Mouse (Mus musculus): ENCODE results near the gene Ctdnep1. TPM values are rescaled to one million over a fixed set of nuclear protein-coding genes. Genes with fewer than 3 reads are reported as not detected.

Gene Ctdnep1
- 26.1 TPM for polyA plus RNA-seq (2017; shearing (Covaris generic))

GRCm38 (mm10) chr11:69981141-69981762 lies at the start of gene Ctdnep1:
Gene Ctdnep1 (plus strand): TSS chr11:69981156.

GRCm38 (mm10) chr11:69935137-69935879 lies 45.6 kb upstream of the Ctdnep1 start, which contains the start of gene Ybx2:
Gene Ybx2 (plus strand): TSS chr11:69935796.

DNA sequence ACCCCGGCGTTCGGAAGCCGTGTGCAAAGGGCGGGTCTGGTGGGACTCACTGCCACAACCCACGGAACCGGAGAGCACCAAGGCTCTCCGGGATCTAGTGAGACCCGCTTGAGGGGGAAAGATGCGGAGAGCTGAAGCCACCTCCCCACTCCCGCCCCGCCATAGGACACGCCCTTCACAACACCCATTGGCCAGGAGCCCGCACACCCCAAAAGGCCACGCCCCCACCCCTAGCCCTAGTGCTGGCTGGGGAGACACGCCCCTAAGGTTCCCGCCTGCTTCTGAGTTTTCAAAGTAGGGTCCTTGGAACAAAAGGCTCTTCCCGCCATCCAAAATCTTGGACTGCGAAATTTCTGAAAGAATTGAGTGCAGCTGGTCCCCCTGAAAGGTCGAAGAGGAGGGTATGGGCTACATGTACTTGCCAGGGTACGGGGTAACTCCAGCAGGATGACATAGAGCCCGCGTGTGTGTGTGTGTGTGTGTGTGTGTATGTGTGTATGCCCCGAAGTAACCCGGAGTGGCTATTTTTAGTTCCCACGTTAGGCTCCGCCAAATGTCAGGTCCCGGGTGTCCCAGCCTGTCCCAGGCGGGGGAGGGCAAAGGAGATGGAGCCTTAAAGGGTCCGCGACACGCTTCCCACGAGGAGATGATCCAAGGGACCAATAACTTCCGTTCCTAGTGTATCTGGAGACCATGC lies 32.7 kb upstream of the Ctdnep1 start, which contains the start of gene Slc2a4:
Slc2a4 (minus strand) TSS at position 123 of the 697 bp plus-strand sequence.

GRCm38 (mm10) chr11:69964650-69965270 lies 16.2 kb upstream of the Ctdnep1 start, which contains the start of gene Cldn7:
Gene Cldn7 (plus strand): TSS chr11:69964779.

GRCm38 (mm10) chr11:69982225-69982624 lies 1.3 kb downstream of the Ctdnep1 start, which contains the start of gene Elp5:
Gene Elp5 (minus strand): TSS chr11:69982517.

GRCm38 (mm10) chr11:69990850-69991691 lies 10.1 kb downstream of the Ctdnep1 start, which contains the start of gene Gabarap:
Gene Gabarap (plus strand): TSS chr11:69991143.

DNA sequence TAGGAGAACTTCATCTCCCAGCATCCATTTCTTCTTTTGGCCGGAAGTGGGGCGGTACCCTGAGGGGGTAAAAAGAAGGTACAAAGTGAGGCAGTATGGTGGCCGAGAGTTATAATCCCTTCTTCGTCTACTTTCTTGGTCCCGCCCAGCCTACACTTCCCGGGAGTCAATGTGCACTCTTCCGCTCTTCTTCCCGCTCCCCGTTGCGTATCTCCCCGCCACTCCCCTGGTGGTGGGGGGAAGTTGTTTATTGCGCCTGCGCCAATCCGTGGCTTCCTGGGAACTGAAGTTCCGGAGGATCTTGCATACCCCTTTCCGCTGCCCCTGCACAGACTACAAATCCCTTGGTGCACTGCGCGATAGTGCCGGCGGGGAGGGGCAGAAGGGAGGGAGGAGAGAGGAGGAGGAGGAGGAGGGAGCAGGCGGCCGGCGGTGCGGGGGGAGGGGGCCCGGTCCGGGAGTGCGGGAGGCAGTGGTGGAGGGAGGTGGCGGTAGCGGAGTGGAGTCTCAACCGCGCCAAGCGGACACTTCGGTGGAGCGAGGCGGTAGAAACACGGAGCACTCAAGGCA lies 14.5 kb downstream of the Ctdnep1 start, which contains the start of gene Phf23:
Phf23 (plus strand) TSS at position 387 of the 570 bp plus-strand sequence.

GRCm38 (mm10) chr11:70000396-70000898 lies 19.5 kb downstream of the Ctdnep1 start, which contains the start of gene Dvl2:
Gene Dvl2 (plus strand): TSS chr11:70000595.

DNA sequence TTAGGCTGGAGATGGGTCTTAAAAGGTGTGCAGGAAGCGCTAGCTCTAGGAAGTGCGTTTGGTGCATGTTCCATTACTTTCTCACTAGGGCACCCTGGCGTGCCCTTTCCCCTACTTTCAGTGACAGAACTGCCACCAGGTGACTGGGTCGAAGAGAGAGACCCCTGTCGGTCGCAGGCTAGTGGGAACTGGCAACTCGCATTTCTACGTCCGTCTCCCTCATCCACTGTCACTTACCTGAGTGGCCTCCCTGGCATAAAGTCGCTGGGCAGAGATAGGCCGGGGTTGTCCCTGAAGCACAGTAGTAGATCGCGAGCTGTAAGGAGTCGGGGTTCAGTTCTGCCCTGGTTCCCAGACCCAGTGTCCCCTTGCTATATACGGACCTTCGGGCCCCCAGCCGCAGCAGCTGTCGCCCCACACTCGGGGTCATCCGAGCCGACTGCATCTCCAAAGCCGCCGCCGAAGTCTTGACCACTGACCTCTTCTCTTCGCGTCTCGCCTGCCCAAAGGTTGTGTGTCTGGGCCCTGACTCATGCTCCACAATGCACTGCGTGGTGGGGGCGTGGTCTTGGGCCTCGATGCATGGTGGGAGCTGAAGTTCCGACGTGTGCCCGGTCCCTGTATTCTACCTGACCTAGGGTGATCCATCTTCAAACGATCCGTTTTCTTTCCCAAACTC lies 34.1 kb downstream of the Ctdnep1 start, which contains the start of gene Acadvl:
Acadvl (minus strand) TSS at position 532 of the 679 bp plus-strand sequence.

GRCm38 (mm10) chr11:70016669-70017068 lies 35.7 kb downstream of the Ctdnep1 start, which contains the start of gene Dlg4:
Gene Dlg4 (plus strand): TSS chr11:70016942.

Other genes starting within 250 kb of the Ctdnep1 start
- 53.7 TPM for gene Polr2a, start 222.5 kb upstream of the Ctdnep1 start, polyA plus RNA-seq (2017; shearing (Covaris generic))
- not detected for gene Slc35g3, start 219.2 kb upstream of the Ctdnep1 start, polyA plus RNA-seq (2017; shearing (Covaris generic))
- 4.9 TPM for gene Zbtb4, start 215.2 kb upstream of the Ctdnep1 start, polyA plus RNA-seq (2017; shearing (Covaris generic))
- 3.5 TPM for gene Chrnb1, start 185.2 kb upstream of the Ctdnep1 start, polyA plus RNA-seq (2017; shearing (Covaris generic))
- not detected for gene Fgf11, start 179.3 kb upstream of the Ctdnep1 start, polyA plus RNA-seq (2017; shearing (Covaris generic))
- gene Tmem102, start 175.5 kb upstream of the Ctdnep1 start, polyA plus RNA-seq (2017; shearing (Covaris generic)), result not detected
- gene Gm39566, start 165.9 kb upstream of the Ctdnep1 start, polyA plus RNA-seq (2017; shearing (Covaris generic)), result not detected
- gene Spem2, start 162.7 kb upstream of the Ctdnep1 start, polyA plus RNA-seq (2017; shearing (Covaris generic)), result not detected
- not detected for gene Spem1, start 159.0 kb upstream of the Ctdnep1 start, polyA plus RNA-seq (2017; shearing (Covaris generic))
- gene Nlgn2, start 143.4 kb upstream of the Ctdnep1 start, polyA plus RNA-seq (2017; shearing (Covaris generic)), result 0.65 TPM
- 121 TPM for gene Tmem256, start 142.6 kb upstream of the Ctdnep1 start, polyA plus RNA-seq (2017; shearing (Covaris generic))
- gene Plscr3, start 134.8 kb upstream of the Ctdnep1 start, polyA plus RNA-seq (2017; shearing (Covaris generic)), result 30.1 TPM
- gene Tnk1, start 122.4 kb upstream of the Ctdnep1 start, polyA plus RNA-seq (2017; shearing (Covaris generic)), result not detected
- gene Tmem95, start 103.1 kb upstream of the Ctdnep1 start, polyA plus RNA-seq (2017; shearing (Covaris generic)), result not detected
- gene Kctd11, start 99.8 kb upstream of the Ctdnep1 start, polyA plus RNA-seq (2017; shearing (Covaris generic)), result 1.1 TPM
- 549 TPM for gene Acap1, start 85.6 kb upstream of the Ctdnep1 start, polyA plus RNA-seq (2017; shearing (Covaris generic))
- 3.9 TPM for gene 2810408A11Rik, start 80.2 kb upstream of the Ctdnep1 start, polyA plus RNA-seq (2017; shearing (Covaris generic))
- 4.2 TPM for gene Neurl4, start 80.1 kb upstream of the Ctdnep1 start, polyA plus RNA-seq (2017; shearing (Covaris generic))
- gene Gps2, start 67.3 kb upstream of the Ctdnep1 start, polyA plus RNA-seq (2017; shearing (Covaris generic)), result 152 TPM
- gene Eif5a, start 59.2 kb upstream of the Ctdnep1 start, polyA plus RNA-seq (2017; shearing (Covaris generic)), result 1,005 TPM
- gene Ybx2, start 45.4 kb upstream of the Ctdnep1 start, polyA plus RNA-seq (2017; shearing (Covaris generic)), result not detected
- not detected for gene Slc2a4, start 33.0 kb upstream of the Ctdnep1 start, polyA plus RNA-seq (2017; shearing (Covaris generic))
- not detected for gene Cldn7, start 16.4 kb upstream of the Ctdnep1 start, polyA plus RNA-seq (2017; shearing (Covaris generic))
- 78.3 TPM for gene Elp5, start 1.4 kb downstream of the Ctdnep1 start, polyA plus RNA-seq (2017; shearing (Covaris generic))
- 496 TPM for gene Gabarap, start 10.0 kb downstream of the Ctdnep1 start, polyA plus RNA-seq (2017; shearing (Covaris generic))
- gene Phf23, start 14.6 kb downstream of the Ctdnep1 start, polyA plus RNA-seq (2017; shearing (Covaris generic)), result 111 TPM
- gene Dvl2, start 19.4 kb downstream of the Ctdnep1 start, polyA plus RNA-seq (2017; shearing (Covaris generic)), result 16.7 TPM
- gene Acadvl, start 34.3 kb downstream of the Ctdnep1 start, polyA plus RNA-seq (2017; shearing (Covaris generic)), result 142 TPM
- 9.1 TPM for gene Dlg4, start 35.8 kb downstream of the Ctdnep1 start, polyA plus RNA-seq (2017; shearing (Covaris generic))
- gene Asgr1, start 72.9 kb downstream of the Ctdnep1 start, polyA plus RNA-seq (2017; shearing (Covaris generic)), result not detected
- gene Asgr2, start 111.5 kb downstream of the Ctdnep1 start, polyA plus RNA-seq (2017; shearing (Covaris generic)), result not detected
- not detected for gene Mgl2, start 149.2 kb downstream of the Ctdnep1 start, polyA plus RNA-seq (2017; shearing (Covaris generic))
- not detected for gene Clec10a, start 175.0 kb downstream of the Ctdnep1 start, polyA plus RNA-seq (2017; shearing (Covaris generic))
- gene Slc16a11, start 231.6 kb downstream of the Ctdnep1 start, polyA plus RNA-seq (2017; shearing (Covaris generic)), result not detected
- gene Slc16a13, start 239.9 kb downstream of the Ctdnep1 start, polyA plus RNA-seq (2017; shearing (Covaris generic)), result 4.2 TPM
- gene Bcl6b, start 248.6 kb downstream of the Ctdnep1 start, polyA plus RNA-seq (2017; shearing (Covaris generic)), result 0.11 TPM